Mouse (Mus musculus) lung, postnatal 0 days (tissue): ENCODE measurements around the gene 9130213A22Rik. TPM values are rescaled to one million over a fixed set of nuclear protein-coding genes. Genes with fewer than 3 reads are reported as not detected.

Experiments used
- ATAC-seq: fragments of 200-750 bp; cut with Nextera tagmentation; 2 replicates; pipeline ENCODE4 v1.8.0; 2017; ENCODE audit warnings: moderate library complexity
- DNase-seq: peaks from one replicate; pipeline ENCODE4 v3.0.0-alpha.2; 2016; ENCODE audit warnings: low spot score
- H3K27ac ChIP-seq: fragments of 300-500 bp; sonication (generic); 2 replicates; pipeline ENCODE4 v1.5.1; 2014; ENCODE audit warnings: antibody characterized with exemption, mild to moderate bottlenecking, low read length, mixed read lengths
- H3K27me3 ChIP-seq: fragments of 300-500 bp; sonication (generic); replicated peaks from 2 replicates; pipeline ENCODE4 v1.6.1; 2014; ENCODE audit warnings: low read length, mixed read lengths; ENCODE audit not compliant: insufficient read depth
- H3K36me3 ChIP-seq: fragments of 300-500 bp; sonication (generic); 2 replicates; pipeline ENCODE4 v1.6.1; 2014; ENCODE audit warnings: low read length, mixed read lengths; ENCODE audit not compliant: insufficient read depth
- H3K4me1 ChIP-seq: fragments of 300-500 bp; sonication (generic); 2 replicates; pipeline ENCODE4 v1.6.1; 2014; ENCODE audit warnings: antibody characterized with exemption, low read depth, low read length, mixed read lengths; ENCODE audit not compliant: insufficient read depth
- H3K4me2 ChIP-seq: fragments of 300-500 bp; sonication (generic); replicated peaks from 2 replicates; pipeline ENCODE4 v1.6.1; 2014; ENCODE audit warnings: low read depth, mild to moderate bottlenecking, low read length, moderate library complexity, mixed read lengths
- H3K4me3 ChIP-seq: fragments of 300-500 bp; sonication (generic); 2 replicates; pipeline ENCODE4 v1.5.1; 2014; ENCODE audit warnings: low read depth, low read length
- H3K9ac ChIP-seq: fragments of 300-500 bp; sonication (generic); replicated peaks from 2 replicates; pipeline ENCODE4 v1.6.1; 2014; ENCODE audit warnings: low read depth, mild to moderate bottlenecking
- H3K9me3 ChIP-seq: fragments of 300-500 bp; sonication (generic); 2 replicates; pipeline ENCODE4 v1.6.1; 2016; ENCODE audit warnings: low read length, mixed read lengths
- CTCF ChIP-seq: IDR thresholded peaks from 2 replicates; pipeline ENCODE4 v1.5.1; 2016; ENCODE audit warnings: antibody characterized with exemption, mild to moderate bottlenecking
- EP300 ChIP-seq: IDR thresholded peaks from 2 replicates; pipeline ENCODE4 v1.6.1; 2016; ENCODE audit warnings: antibody characterized with exemption, mild to moderate bottlenecking, control low read depth
- whole genome bisulfite sequencing: fragments of 180-500 bp; shearing (Covaris S2); extraction: QIAGEN DNeasy Blood & Tissue Kit; methylation state at CpG from one replicate; pipeline ENCODE4 v1.1.7; 2014; 5-methylcytosine and 5-hydroxymethylcytosine counted together
- polyA plus RNA-seq: library from polyadenylated mRNA; unstranded; fragments of >200 nt; fragmentation: Nextera tagmentation; extraction: Ambion mirVana; gene quantifications from 2 replicates; pipeline ENCODE4 v1.2.1, GENCODE M21; 2015

Gene 9130213A22Rik
- polyA plus RNA-seq, 1 experiment from 2014 or later, result 0.50 TPM

DNA sequence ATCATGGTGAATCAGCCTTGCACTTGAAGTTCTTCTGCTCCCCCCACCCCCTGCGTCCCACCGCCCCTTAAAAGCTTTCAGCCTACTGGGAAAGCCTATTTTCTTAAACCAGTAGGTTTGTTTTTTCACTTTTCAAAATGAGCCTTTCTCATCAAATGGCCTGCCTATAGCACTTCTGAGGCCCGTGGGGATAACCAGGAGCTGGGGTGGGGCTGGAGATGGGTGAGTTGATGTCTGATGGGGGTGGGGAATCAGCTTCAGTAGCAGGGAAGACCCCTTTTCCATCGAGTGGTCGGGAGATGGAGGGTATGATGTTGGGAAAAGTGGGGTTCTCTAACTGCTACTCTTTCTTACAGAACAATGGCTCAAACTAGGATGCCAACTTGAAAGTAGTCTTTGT, 5.5 kb downstream of the 9130213A22Rik start:
- Histone ChIP-seq H3K4me2 (0 out of 2 replicates have a peak overlapping the region, but pooled peaks have one; percentile 88), H3K27ac (no peak overlapping the region), H3K4me1 (peaks cover 17% of the 10 kb centered on the region; the same call in 1 of the 2 replicates), H3K4me3 (no peak overlapping the region), H3K36me3 (no peaks in the 10 kb centered on the region), H3K9me3 (no peaks in the 10 kb centered on the region), H3K27me3 (no peaks in the 10 kb centered on the region), H3K9ac (no peak overlapping the region)
- TF ChIP-seq EP300, result no peak
- TF ChIP-seq CTCF, result no peak
- ATAC-seq (no peak), DNase-seq (no peak)
- 54% methylated on average over 5 of the region's 5 CpGs for WGBS

GRCm38 (mm10) chr11:69114621-69115020, 7.8 kb downstream of the 9130213A22Rik start:
- peaks cover 8% of the 10 kb centered on the region; the same call in 1 of the 2 replicates for H3K4me1 ChIP-seq
- whole genome bisulfite sequencing, result 72% methylated on average over 3 of the region's 3 CpGs
- peaks cover 1% of the 10 kb centered on the region; the same call in 1 of the 2 replicates for H3K36me3 ChIP-seq

GRCm38 (mm10) chr11:69114018-69114417, 8.4 kb downstream of the 9130213A22Rik start:
- ATAC-seq (no peak), DNase-seq (no peak)
- Histone ChIP-seq H3K27me3 (no peaks in the 10 kb centered on the region), H3K9ac (no peak overlapping the region), H3K9me3 (no peaks in the 10 kb centered on the region), H3K4me2 (no peak overlapping the region), H3K4me3 (no peak overlapping the region), H3K27ac (no peak overlapping the region), H3K36me3 (peaks cover 7% of the 10 kb centered on the region), H3K4me1 (peaks cover 5% of the 10 kb centered on the region; the same call in 1 of the 2 replicates)
- 53% methylated on average over 3 of the region's 3 CpGs for WGBS
- TF ChIP-seq EP300, result no peak
- no peak for TF ChIP-seq CTCF

More at GRCm38 (mm10) chr11:69114621-69115020, 7.8 kb downstream of the 9130213A22Rik start:
- H3K27me3 ChIP-seq, result no peaks in the 10 kb centered on the region
- H3K9me3 ChIP-seq, result no peaks in the 10 kb centered on the region
- no peak for TF ChIP-seq CTCF
- no peak for TF ChIP-seq EP300
- DNase-seq (no peak), ATAC-seq (no peak)
- H3K27ac ChIP-seq, result no peak overlapping the region
- no peak overlapping the region for H3K9ac ChIP-seq
- no peak overlapping the region for H3K4me3 ChIP-seq
- no peak overlapping the region for H3K4me2 ChIP-seq

GRCm38 (mm10) chr11:69111865-69112264, 10.5 kb downstream of the 9130213A22Rik start:
- Histone ChIP-seq H3K36me3 (peaks cover 28% of the 10 kb centered on the region), H3K9ac (no peak overlapping the region), H3K4me3 (no peak overlapping the region), H3K9me3 (no peaks in the 10 kb centered on the region), H3K4me2 (no peak overlapping the region), H3K27ac (no peak overlapping the region), H3K27me3 (no peaks in the 10 kb centered on the region), H3K4me1 (0 out of 2 replicates have a peak, but pooled peaks cover 3% of the 10 kb centered on the region)
- WGBS, result 63% methylated on average over 4 of the region's 4 CpGs
- TF ChIP-seq EP300 (no peak), CTCF (no peak)
- ATAC-seq, result peak; percentile 13; the same call in 1 of the 2 replicates
- peak; percentile 73 for DNase-seq

GRCm38 (mm10) chr11:69111051-69111810, 11.2 kb downstream of the 9130213A22Rik start:
- no peak for DNase-seq

DNA sequence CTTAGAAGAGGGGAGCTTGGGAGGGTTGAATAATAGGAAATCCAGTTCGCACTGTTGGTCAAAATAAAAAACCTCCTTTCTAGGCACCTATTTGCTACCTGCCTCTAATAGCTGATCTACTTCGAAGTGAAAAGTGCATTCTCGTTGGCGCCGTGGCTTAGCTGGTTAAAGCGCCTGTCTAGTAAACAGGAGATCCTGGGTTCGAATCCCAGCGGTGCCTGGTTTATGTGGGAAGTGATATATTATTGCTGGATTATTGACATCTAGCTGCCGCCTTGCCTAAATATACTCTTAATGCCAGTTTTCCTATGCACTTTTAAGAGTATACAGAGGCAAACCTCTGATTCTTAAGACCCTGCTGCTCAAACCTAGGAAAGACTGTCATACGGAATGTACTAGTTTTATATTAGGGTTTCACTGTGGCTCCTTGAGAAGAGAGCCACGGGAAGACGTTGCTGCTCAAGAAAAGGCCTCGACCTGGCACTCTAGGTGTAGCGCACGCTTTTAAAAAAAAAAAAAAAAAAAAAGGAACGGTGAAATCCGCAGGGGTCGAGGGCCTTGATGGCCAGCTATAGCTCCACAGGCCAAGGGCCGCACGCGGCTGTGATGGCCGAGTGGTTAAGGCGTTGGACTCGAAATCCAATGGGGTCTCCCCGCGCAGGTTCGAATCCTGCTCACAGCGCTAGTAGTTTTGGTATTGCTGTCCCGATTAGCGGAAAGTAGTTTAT, 11.9 kb downstream of the 9130213A22Rik start:
- no peak overlapping the region for H3K27ac ChIP-seq
- no peak overlapping the region for H3K9ac ChIP-seq
- peak overlapping the region; percentile 30 for H3K4me3 ChIP-seq
- WGBS, result 2% methylated on average over 29 of the region's 30 CpGs
- no peaks in the 10 kb centered on the region for H3K27me3 ChIP-seq
- 0 out of 2 replicates have a peak, but pooled peaks cover 3% of the 10 kb centered on the region for H3K4me1 ChIP-seq
- ATAC-seq (peak; percentile 66), DNase-seq (peak; percentile 69)
- TF ChIP-seq EP300 (peak; percentile 44), CTCF (no peak)
- peak overlapping the region; percentile 49 for H3K4me2 ChIP-seq
- peaks cover 42% of the 10 kb centered on the region for H3K36me3 ChIP-seq
- H3K9me3 ChIP-seq, result no peaks in the 10 kb centered on the region

More at GRCm38 (mm10) chr11:69111051-69111810, 11.2 kb downstream of the 9130213A22Rik start:
- Histone ChIP-seq H3K4me1 (0 out of 2 replicates have a peak, but pooled peaks cover 3% of the 10 kb centered on the region), H3K9me3 (no peaks in the 10 kb centered on the region), H3K9ac (no peak overlapping the region), H3K36me3 (peaks cover 35% of the 10 kb centered on the region), H3K27ac (no peak overlapping the region; the same call in 1 of the 2 replicates), H3K27me3 (no peaks in the 10 kb centered on the region), H3K4me3 (peak overlapping the region; percentile 30), H3K4me2 (peak overlapping the region; percentile 49)
- no peak for TF ChIP-seq CTCF
- TF ChIP-seq EP300, result no peak
- WGBS, result 6% methylated on average over 21 of the region's 21 CpGs
- no peak for ATAC-seq
